Mouse (Mus musculus) spleen, adult 2 months (tissue): ENCODE results near the gene Cib4. TPM values are rescaled to one million over a fixed set of nuclear protein-coding genes. Genes with fewer than 3 reads are reported as not detected.
A peak's percentile ranks its signal among the peaks of the same experiment; 100 is the strongest.

ENCODE experiments used
- DNase-seq, 2 experiments: peaks; one replicate each; pipeline versions ENCODE4 v3.0.0 to v3.0.0-alpha.2; 2012 to 2021; ENCODE audit warnings: low spot score in 2 of 2, low read depth in 1 of 2
- H3K27ac ChIP-seq: fragments of 200-500 bp; 2 replicates; pipeline ENCODE4 v1.5.1; 2012; ENCODE audit warnings: low read length, inconsistent platforms; ENCODE audit not compliant: insufficient read depth
- H3K27me3 ChIP-seq: fragments of 200-500 bp; 2 replicates; pipeline ENCODE4 v1.6.1; 2012; ENCODE audit warnings: mild to moderate bottlenecking, moderate library complexity, low read length, inconsistent platforms; ENCODE audit not compliant: control insufficient read depth, insufficient read depth
- H3K36me3 ChIP-seq: fragments of 200-500 bp; 2 replicates; pipeline ENCODE4 v1.6.1; 2012; ENCODE audit warnings: mild to moderate bottlenecking, low read length, inconsistent platforms; ENCODE audit not compliant: control insufficient read depth, insufficient read depth
- H3K4me1 ChIP-seq: fragments of 200-500 bp; 2 replicates; pipeline ENCODE4 v1.6.1; 2011; ENCODE audit warnings: inconsistent platforms; ENCODE audit not compliant: control insufficient read depth, insufficient read depth, insufficient read length
- H3K4me3 ChIP-seq: fragments of 200-500 bp; 2 replicates; pipeline ENCODE4 v1.5.1; 2011; ENCODE audit warnings: mild to moderate bottlenecking, inconsistent platforms; ENCODE audit not compliant: insufficient read depth, insufficient read length; ENCODE audit errors: extremely low read depth
- CTCF ChIP-seq: fragments of 200-500 bp; IDR thresholded peaks from 2 replicates; pipeline ENCODE4 v1.5.1; 2011; ENCODE audit warnings: mild to moderate bottlenecking, inconsistent platforms; ENCODE audit not compliant: insufficient read depth, insufficient read length, insufficient replicate concordance; ENCODE audit errors: extremely low read depth
- POLR2A ChIP-seq: fragments of 200-500 bp; IDR thresholded peaks from 2 replicates; pipeline ENCODE4 v1.6.1; 2011; ENCODE audit warnings: low read depth, low read length, inconsistent platforms
- WGBS: fragments of 180-500 bp; shearing (Covaris S2); methylation state at CpG from one replicate; pipeline ENCODE4 v1.1.7; 2018; 5-methylcytosine and 5-hydroxymethylcytosine counted together
- polyA plus RNA-seq: library from polyadenylated mRNA; depleted of rRNA; stranded (reverse); fragments of >200 nt; gene quantifications from 2 replicates; pipeline ENCODE4 v1.2.3, GENCODE M21; 2012

Cib4 gene
- polyA plus RNA-seq, 1 experiment, result not detected

DNA sequence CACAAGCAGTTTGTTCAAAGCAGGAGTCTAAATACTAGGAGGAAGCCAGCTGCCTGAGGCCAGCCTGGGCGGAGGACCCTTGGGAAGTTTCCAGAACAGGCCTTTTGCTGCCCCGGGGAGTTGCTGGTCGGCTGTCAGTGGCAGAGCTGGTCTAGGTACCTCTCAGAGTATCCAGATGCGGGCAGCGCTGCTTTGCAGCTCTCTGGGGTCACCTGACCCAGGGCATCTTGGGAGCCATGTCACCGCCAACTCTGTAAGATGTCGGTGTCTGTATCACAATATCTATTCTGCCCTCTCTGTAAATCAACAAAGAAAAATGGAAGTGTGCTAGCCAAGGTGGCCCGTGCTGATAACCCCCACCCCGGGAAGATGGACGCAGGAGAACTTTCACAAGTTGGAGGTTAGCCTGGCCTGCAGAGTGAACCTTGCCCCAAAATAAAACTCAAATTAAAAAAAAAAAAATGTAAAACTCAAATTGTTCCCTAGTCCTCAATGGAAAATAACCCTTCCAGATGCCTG is 25.4 kb downstream of the Cib4 start:
- DNase-seq, result no peak
- Histone ChIP-seq H3K4me1 (peaks cover 15% of the 10 kb centered on the region; the same call in 1 of the 2 replicates), H3K4me3 (no peak overlapping the region), H3K27me3 (no peaks in the 10 kb centered on the region), H3K36me3 (no peaks in the 10 kb centered on the region), H3K27ac (no peak overlapping the region)
- whole genome bisulfite sequencing, result 82% methylated on average over 10 of the region's 10 CpGs
- TF ChIP-seq POLR2A (no peak), CTCF (no peak)

- Histone ChIP-seq H3K4me3 (no peak overlapping the region), H3K4me1 (peaks cover 11% of the 10 kb centered on the region; the same call in 1 of the 2 replicates), H3K27me3 (no peaks in the 10 kb centered on the region), H3K36me3 (no peaks in the 10 kb centered on the region), H3K27ac (no peak overlapping the region)
- TF ChIP-seq POLR2A (no peak), CTCF (no peak)
- no peak for DNase-seq
- 73% methylated on average over 7 of the region's 7 CpGs for WGBS
These were observed 26.1 kb downstream of the Cib4 start for GRCm38 (mm10) chr5:30519494-30519893.

DNA sequence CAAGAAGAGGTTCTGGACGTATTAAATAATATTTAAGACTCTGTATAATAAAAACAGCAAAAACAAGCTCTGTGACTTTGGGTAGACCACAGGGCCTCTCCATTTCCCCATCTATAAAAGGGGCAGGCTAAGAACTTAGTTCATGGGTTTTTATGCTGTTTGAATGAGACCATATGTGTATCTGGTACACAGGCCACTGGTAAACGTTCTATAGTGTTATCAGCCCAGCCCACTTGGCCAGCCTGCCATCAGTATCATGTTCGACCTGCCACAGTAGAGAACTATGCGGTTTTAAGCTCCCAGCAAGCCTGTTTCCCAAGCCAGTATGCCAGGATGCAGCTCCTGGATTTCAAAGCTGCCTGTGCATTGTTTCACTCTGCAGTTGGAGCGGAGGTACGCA is 27.1 kb downstream of the Cib4 start:
- H3K4me1 ChIP-seq, result peaks cover 4% of the 10 kb centered on the region; the same call in 1 of the 2 replicates
- H3K36me3 ChIP-seq, result no peaks in the 10 kb centered on the region
- no peak overlapping the region for H3K27ac ChIP-seq
- TF ChIP-seq POLR2A, result no peak
- no peak for TF ChIP-seq CTCF
- DNase-seq, result no peak
- no peaks in the 10 kb centered on the region for H3K27me3 ChIP-seq
- 81% methylated on average over 6 of the region's 6 CpGs for WGBS
- no peak overlapping the region for H3K4me3 ChIP-seq

DNA sequence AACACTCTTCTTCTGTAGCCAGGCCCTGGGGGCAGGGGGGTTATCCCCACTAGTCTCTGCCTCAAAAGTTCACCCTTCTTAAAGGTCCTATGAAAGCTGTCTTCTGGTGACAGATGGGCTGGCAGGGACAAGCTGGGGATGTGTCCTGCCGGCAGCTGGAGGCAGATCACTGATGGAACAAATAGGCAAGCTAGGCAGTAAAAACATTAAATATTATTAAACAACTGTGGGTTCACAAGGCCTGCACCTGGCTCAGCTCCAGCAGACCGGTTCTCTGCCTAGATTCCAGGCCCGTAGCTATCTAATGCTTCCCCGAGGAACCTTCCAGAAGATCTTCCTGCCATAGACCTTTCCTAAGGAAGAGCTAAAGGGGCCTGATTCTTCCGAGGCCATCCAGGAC is 27.5 kb downstream of the Cib4 start:
- 83% methylated on average over 5 of the region's 5 CpGs for WGBS
- no peak overlapping the region for H3K4me3 ChIP-seq
- peaks cover 3% of the 10 kb centered on the region; the same call in 1 of the 2 replicates for H3K4me1 ChIP-seq
- no peaks in the 10 kb centered on the region for H3K36me3 ChIP-seq
- no peak for DNase-seq
- H3K27me3 ChIP-seq, result no peaks in the 10 kb centered on the region
- no peak for TF ChIP-seq POLR2A
- no peak for TF ChIP-seq CTCF
- no peak overlapping the region for H3K27ac ChIP-seq

GRCm38 (mm10) chr5:30516376-30516775 is 29.3 kb downstream of the Cib4 start:
- Histone ChIP-seq H3K36me3 (no peaks in the 10 kb centered on the region), H3K4me3 (no peak overlapping the region), H3K27ac (no peak overlapping the region), H3K27me3 (no peaks in the 10 kb centered on the region), H3K4me1 (no peaks in the 10 kb centered on the region; the same call in 1 of the 2 replicates)
- 52% methylated on average over 7 of the region's 7 CpGs for WGBS
- TF ChIP-seq POLR2A, result no peak
- peak; percentile 68; the same call in 1 of the 2 replicates for TF ChIP-seq CTCF
- DNase-seq, result peak; percentile 36 to 56

GRCm38 (mm10) chr5:30513111-30513510 is 32.5 kb downstream of the Cib4 start:
- Histone ChIP-seq H3K4me3 (no peak overlapping the region), H3K4me1 (no peaks in the 10 kb centered on the region; the same call in 1 of the 2 replicates), H3K27ac (no peak overlapping the region), H3K27me3 (no peaks in the 10 kb centered on the region), H3K36me3 (no peaks in the 10 kb centered on the region)
- no peak for DNase-seq
- WGBS, result 92% methylated on average over 8 of the region's 8 CpGs
- TF ChIP-seq CTCF (no peak), POLR2A (no peak)

- no peak overlapping the region for H3K27ac ChIP-seq
- H3K36me3 ChIP-seq, result no peaks in the 10 kb centered on the region
- no peaks in the 10 kb centered on the region for H3K4me1 ChIP-seq
- TF ChIP-seq CTCF, result no peak
- no peak for TF ChIP-seq POLR2A
- DNase-seq, result no peak
- H3K4me3 ChIP-seq, result no peak overlapping the region
- H3K27me3 ChIP-seq, result no peaks in the 10 kb centered on the region
- WGBS, result 77% methylated on average over 7 of the region's 7 CpGs
These were observed 48.3 kb downstream of the Cib4 start for GRCm38 (mm10) chr5:30497299-30497698.

DNA sequence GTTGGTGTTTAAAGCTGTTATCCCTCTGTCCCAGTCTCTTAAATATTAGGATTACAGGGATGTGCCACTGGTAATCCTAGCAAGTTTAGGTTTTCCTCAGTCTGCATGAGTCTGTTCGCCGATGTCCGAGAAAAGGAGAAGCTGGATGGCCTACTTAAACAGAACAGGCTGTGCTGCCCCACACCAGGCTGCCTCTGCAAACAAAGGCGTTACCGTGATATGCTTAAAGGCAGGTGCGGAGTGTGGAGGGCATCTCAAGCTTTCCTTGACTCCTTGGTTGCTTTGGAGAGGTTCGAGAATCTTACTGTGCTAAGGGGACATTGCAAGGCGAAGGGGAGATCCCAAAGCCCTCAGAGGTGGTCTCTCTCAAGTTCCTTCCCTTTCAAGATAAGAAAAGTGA is 48.8 kb downstream of the Cib4 start:
- Histone ChIP-seq H3K27me3 (no peaks in the 10 kb centered on the region), H3K27ac (no peak overlapping the region), H3K36me3 (no peaks in the 10 kb centered on the region), H3K4me1 (no peaks in the 10 kb centered on the region), H3K4me3 (no peak overlapping the region)
- 88% methylated on average over 8 of the region's 8 CpGs for WGBS
- DNase-seq, result no peak
- TF ChIP-seq POLR2A (no peak), CTCF (no peak)
